Mouse (Mus musculus) cortical plate, adult 2 months (tissue): ENCODE measurements around the gene Mrpl51. TPM values are rescaled to one million over a fixed set of nuclear protein-coding genes. Genes with fewer than 3 reads are reported as not detected.
A peak's percentile ranks its signal among the peaks of the same experiment; 100 is the strongest.

ENCODE experiments used
- H3K27ac ChIP-seq: fragments of 200-500 bp; 2 replicates; pipeline ENCODE4 v1.5.1; 2012; ENCODE audit warnings: low read length, control low read depth, inconsistent platforms; ENCODE audit not compliant: insufficient read depth
- H3K4me1 ChIP-seq: fragments of 200-500 bp; 2 replicates; pipeline ENCODE4 v1.6.1; 2011; ENCODE audit warnings: low read length; ENCODE audit not compliant: control insufficient read depth, insufficient read depth
- H3K4me3 ChIP-seq: fragments of 200-500 bp; 2 replicates; pipeline ENCODE4 v1.5.1; 2011; ENCODE audit warnings: mild to moderate bottlenecking, low read length, control low read depth; ENCODE audit not compliant: insufficient read depth
- CTCF ChIP-seq: fragments of 200-500 bp; IDR thresholded peaks from 2 replicates; pipeline ENCODE4 v1.5.1; 2011; ENCODE audit warnings: mild to moderate bottlenecking, control low read depth, low read length; ENCODE audit not compliant: insufficient read depth; ENCODE audit errors: extremely low read depth
- POLR2A ChIP-seq: fragments of 200-500 bp; IDR thresholded peaks from 2 replicates; pipeline ENCODE4 v1.6.1; 2011; ENCODE audit warnings: mild to moderate bottlenecking, low read length, control low read depth; ENCODE audit not compliant: insufficient read depth; ENCODE audit errors: extremely low read depth
- polyA plus RNA-seq: library from polyadenylated mRNA; depleted of rRNA; stranded (reverse); fragments of >200 nt; gene quantifications from 2 replicates; pipeline ENCODE4 v1.2.3, GENCODE M21; 2012

Mrpl51 gene
- polyA plus RNA-seq, 1 experiment: 51.2 TPM

DNA sequence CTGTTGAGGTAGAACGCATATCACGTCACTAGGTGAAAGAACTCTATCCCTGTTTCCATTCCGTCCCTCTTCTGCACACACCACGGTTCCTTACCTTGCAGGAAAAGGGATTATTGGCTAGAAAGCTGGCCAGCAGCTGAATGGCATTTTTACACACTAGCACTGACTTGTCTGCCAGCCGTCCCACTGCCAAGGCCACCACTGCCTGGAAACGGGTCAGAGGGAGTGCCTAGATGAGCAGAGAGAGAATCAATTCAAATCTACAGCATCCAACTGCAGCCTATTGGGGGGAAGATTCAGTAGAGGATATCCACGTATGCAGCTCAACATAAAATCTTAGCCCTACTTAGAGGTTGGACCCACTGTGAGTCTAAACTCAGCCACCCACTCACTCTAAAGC, 12.0 kb upstream of the Mrpl51 start:
- Histone ChIP-seq H3K27ac (no peak overlapping the region), H3K4me1 (peaks cover 2% of the 10 kb centered on the region; the same call in 1 of the 2 replicates), H3K4me3 (no peak overlapping the region)
- no peak for TF ChIP-seq POLR2A
- TF ChIP-seq CTCF: no peak

DNA sequence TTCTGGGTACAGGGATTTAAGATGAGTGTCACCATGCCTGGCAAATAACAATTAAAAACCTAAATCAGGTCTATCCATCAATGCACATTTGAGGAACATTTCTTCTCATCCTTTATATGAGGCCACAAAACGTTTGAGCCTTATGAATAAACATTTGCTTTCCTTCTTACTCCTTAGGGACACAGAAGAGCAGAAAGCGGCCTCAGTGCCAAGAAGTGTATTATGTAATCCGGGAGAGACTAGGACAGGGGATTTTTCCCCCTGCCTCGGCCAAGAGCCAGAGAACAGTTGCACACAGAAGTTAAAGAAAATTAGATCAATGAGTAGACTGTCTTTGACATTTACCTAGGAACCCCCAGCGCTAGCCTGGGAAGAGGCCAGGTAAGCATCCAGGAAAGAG, 9.5 kb upstream of the Mrpl51 start:
- TF ChIP-seq POLR2A: no peak
- no peak for TF ChIP-seq CTCF
- 0 out of 2 replicates have a peak overlapping the region, but pooled peaks have one; percentile 65 for H3K27ac ChIP-seq
- H3K4me1 ChIP-seq: peaks cover 2% of the 10 kb centered on the region; the same call in 1 of the 2 replicates

DNA sequence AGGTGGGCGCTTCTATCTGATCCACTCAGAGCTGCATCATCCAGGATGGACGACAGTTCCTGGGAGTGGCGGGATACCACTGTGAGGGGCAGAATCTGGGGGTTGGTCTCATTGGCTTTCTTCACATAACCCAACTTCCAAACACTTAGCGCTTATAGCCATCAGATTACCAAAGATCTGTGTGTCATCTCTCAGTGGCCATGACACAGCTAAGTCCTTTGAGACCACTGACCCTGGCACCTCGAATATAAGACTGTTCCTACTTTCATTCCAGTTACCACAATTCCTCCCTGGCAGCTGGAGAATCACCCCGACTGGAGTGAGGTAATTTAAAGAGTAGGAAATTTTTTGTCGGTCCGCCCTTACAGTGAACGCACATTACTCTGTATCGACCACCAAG, 5.4 kb upstream of the Mrpl51 start:
- Histone ChIP-seq H3K4me1 (peaks cover 4% of the 10 kb centered on the region), H3K4me3 (no peak overlapping the region), H3K27ac (no peak overlapping the region)
- no peak for TF ChIP-seq CTCF
- no peak for TF ChIP-seq POLR2A

More for the DNA sequence above, 9.5 kb upstream of the Mrpl51 start:
- H3K4me3 ChIP-seq: no peak overlapping the region

DNA sequence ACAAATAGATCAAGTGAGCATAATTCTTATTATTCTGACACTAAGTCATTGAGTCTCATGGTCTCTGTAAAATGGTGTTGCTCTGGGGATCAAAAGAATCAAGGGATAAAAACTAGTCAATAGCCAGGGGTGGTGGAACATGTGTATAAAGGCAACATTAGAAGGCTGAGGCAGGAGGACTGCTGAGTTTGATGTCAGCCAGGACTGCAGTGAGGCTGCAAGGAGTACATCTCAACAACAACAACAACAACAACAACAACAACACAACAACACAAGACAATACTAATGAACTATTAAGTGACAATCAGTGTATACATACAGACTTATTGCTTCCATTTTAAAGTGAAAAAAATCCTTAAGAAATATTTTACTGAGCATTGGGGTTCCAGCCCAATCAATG, 785 bp upstream of the Mrpl51 start:
- Histone ChIP-seq H3K27ac (no peak overlapping the region), H3K4me1 (peaks cover 4% of the 10 kb centered on the region), H3K4me3 (peak overlapping the region; percentile 91)
- TF ChIP-seq CTCF (no peak), POLR2A (no peak)

DNA sequence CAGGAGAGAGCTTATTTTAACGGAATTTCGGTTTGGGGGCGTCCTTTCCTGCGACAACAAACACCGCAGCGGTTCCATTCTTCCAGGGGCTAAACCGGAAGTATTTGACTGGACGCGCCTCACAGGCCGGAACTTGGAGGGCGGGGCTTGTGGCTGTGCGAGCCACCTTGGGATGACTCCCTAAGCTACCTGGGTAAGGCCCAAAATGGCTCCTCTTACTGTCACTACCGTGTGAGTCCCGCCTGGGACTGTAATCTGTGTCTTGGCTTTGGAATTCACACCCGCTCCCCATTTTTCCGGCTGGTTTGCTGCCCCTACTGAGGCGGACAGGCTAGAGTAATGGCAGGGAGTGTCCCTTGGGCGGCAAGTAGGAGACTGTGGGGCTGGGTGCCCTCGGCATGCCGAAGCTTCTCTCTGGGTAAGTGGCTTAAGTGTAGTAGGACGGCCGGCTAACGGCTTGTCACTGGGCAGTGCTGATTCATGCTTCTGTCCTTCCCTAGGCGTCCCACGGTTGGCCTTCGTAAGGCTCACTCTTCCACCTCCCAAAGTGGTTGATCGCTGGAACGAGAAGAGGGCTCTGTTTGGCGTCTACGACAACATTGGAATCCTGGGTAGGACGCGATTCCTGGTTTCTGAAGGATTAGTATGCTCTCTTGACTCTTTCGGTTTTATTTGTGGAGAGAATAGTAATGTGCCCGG, 564 bp downstream of the Mrpl51 start:
- Histone ChIP-seq H3K4me1 (peaks cover 4% of the 10 kb centered on the region), H3K4me3 (peak overlapping the region; percentile 91), H3K27ac (peak overlapping the region; percentile 96)
- no peak for TF ChIP-seq CTCF
- peak; percentile 44; the same call in 1 of the 2 replicates for TF ChIP-seq POLR2A

DNA sequence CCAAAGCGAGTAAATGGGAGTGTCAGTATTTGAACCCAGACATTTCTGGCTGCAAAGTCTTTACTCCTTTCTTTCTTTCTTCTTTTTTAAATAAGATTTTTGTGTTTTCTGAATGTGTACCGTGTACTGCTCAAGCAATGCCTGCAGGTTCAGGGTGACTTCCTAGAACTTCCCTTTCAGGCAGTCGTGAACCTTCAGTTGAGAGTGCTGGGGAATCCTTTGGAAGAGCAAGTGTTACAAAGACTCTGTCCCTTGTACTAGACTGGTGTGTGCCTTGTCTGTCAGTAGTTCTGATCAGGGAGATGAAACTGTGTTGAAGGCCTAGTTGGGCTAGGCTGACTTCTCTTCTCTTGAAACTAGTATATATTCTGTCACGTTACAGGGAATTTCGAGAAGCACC, 1.2 kb downstream of the Mrpl51 start:
- no peak for TF ChIP-seq CTCF
- no peak overlapping the region for H3K27ac ChIP-seq
- peaks cover 4% of the 10 kb centered on the region for H3K4me1 ChIP-seq
- peak overlapping the region; percentile 91 for H3K4me3 ChIP-seq

DNA sequence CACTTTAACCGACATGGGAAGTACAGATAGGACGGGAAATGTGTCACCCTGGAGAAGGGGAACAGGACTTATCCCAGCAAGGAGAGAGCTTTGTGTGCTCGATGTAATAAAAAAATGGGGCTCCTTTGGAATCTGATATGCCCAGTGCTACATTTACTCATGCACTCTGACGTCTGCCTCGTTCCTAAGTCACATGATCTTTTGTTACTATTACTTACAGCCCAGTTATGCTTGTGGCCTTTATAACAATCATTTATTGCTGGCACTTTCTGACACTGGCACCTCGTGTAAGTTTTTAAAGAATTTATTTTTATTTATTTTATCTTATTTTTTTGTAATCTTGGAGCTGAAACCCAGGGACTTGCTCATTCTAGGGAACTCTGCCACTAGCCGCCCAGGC, 1.8 kb downstream of the Mrpl51 start:
- Histone ChIP-seq H3K4me1 (peaks cover 4% of the 10 kb centered on the region), H3K4me3 (no peak overlapping the region; the same call in 1 of the 2 replicates), H3K27ac (no peak overlapping the region)
- TF ChIP-seq CTCF: no peak
- TF ChIP-seq POLR2A: no peak

DNA sequence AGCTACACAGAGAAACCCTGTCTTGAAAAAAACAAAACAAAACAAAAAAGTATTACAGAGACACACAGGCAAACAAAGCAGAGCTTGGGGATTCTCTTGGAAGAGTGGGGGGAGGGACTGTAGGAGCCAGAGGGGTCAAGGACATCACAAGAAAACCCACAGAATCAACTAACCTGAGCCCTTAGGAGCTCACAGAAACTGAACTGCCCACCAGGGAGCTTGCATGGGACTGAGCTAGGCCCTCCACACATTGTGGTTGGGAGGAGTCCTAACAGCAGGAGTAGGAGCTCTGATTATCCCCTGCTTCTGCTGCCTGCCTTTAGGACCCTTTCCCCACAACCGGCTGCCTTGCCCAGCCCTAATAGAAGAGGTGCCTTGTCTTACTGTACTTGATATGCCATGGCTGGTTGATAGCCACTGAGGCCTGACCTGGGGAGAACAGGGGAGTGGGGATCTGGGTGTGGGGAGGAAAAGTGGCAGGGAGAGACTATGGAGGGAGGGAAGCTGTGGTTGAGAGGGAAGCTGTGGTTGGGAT, 4.0 kb downstream of the Mrpl51 start:
- 0 out of 2 replicates have a peak overlapping the region, but pooled peaks have one; percentile 67 for H3K27ac ChIP-seq
- no peak overlapping the region for H3K4me3 ChIP-seq
- H3K4me1 ChIP-seq: peaks cover 4% of the 10 kb centered on the region
- no peak for TF ChIP-seq POLR2A
- no peak for TF ChIP-seq CTCF

DNA sequence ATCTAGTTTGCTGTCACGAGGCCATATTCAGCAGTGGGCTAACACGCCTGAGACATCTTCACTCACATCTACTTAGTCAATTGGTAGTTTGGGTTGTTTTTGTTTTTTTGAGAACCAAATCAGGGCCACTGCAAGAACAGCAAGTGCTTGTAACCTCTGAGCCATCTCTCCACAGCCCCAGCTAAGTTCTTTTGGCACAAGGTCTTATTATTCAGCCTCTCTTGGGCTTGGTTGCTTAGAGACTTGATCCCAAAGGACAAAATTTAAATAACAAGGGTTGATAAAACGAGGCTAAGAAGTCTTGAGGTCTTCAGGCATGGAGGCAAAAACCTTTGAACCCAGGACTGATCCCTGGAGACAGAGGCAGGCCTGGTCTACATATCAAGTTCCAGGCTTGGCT, 4.7 kb downstream of the Mrpl51 start:
- peaks cover 2% of the 10 kb centered on the region for H3K4me1 ChIP-seq
- H3K27ac ChIP-seq: no peak overlapping the region
- TF ChIP-seq POLR2A: no peak
- TF ChIP-seq CTCF: no peak
- no peak overlapping the region for H3K4me3 ChIP-seq

DNA sequence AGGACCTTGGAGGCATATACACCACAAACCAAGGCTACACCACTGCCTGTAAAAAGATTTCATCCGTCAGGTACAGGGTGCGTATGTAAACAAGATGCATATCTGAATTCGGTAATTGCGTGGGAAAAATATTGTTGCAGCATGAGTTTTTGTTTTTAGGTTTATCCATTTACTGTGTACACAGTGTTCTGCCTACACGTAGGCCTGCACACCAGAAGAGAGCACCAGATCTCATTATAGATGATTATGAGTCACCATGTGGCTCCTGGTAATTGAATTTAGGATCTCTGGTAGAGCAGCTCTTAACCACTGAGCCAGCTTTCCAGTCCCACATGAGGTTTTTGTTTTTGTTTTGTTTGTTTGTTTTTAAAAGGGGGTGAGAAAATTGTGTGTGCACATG, 5.6 kb downstream of the Mrpl51 start:
- Histone ChIP-seq H3K4me1 (peaks cover 2% of the 10 kb centered on the region), H3K27ac (no peak overlapping the region), H3K4me3 (no peak overlapping the region)
- no peak for TF ChIP-seq CTCF
- TF ChIP-seq POLR2A: no peak

DNA sequence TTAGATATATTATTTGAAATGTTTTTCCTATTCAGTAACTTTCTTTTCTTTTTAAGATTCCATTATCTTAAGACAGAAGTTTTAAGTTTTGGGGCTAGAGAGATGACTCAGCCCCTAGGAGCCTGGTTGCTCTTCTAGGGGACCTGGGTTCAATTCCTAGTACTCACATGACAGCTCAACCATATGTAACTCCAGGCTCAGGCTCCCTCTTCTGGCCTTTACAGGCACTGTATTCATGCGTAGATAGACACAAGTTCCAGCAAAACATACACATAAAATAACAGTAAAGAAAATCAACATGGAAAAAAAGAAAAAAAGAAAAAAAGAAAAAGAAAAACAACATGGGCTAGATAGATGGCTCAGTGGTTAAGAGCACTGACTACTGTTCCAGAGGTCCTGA, 18.8 kb downstream of the Mrpl51 start:
- TF ChIP-seq POLR2A (no peak), CTCF (no peak)
- Histone ChIP-seq H3K27ac (no peak overlapping the region), H3K4me3 (no peak overlapping the region), H3K4me1 (no peaks in the 10 kb centered on the region)
